Mouse (Mus musculus): Measurements from ENCODE around the gene Dnah2. TPM values are rescaled to one million over a fixed set of nuclear protein-coding genes. Genes with fewer than 3 reads are reported as not detected.
"Not testable (repeated sequence)": the region's sequence is repeated elsewhere in the genome, so short reads cannot be mapped to it uniquely, and the experiment has no call there.

Gene Dnah2
- total RNA-seq, 2 experiments from 2014 or later, result not detected

DNA sequence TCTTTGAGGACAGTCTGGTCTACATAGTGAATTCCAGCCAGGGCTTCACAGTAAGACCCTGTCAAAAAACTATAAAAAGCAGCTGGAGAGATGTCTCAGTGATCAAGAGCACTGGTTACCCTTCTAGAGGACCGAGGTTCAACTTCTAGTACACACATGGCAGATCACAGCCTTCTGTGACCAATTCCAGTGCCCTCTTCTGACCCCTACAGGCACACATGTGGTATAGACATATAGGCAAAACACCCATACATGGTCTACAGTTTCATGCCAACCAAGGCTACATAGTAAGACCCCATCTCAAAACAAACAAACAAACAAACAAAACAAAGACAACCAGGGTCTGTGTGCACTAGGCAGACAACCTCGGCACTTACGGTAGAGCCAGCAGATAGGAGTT is 26.3 kb upstream of the Dnah2 start:
- ATAC-seq (replicated peaks; ENCODE audit: low FRiP score, poor library complexity, severe bottlenecking), result 0 out of 2 replicates have a peak, but pooled peaks have one; percentile 31

DNA sequence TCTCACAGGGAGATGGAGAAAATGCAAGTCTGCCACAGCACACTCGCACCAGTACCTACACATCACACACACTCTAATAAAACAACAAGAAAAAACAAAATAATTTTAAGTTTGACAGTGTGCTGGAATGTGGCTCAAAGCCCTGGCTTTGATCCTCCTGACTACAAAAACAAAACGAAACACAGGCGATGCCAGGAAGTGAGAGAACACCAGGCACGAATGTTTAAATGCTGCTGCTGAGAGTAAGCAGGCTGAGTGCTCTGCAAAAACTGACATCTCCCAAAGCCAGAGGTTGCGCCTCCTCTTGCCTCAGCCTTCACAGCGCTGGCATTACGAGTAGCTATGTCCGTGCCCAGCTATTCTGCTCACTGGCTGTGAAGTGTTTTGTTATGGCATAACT is 16.2 kb upstream of the Dnah2 start:
- no peak for ATAC-seq (replicated peaks; ENCODE audit: low FRiP score, poor library complexity, severe bottlenecking)

DNA sequence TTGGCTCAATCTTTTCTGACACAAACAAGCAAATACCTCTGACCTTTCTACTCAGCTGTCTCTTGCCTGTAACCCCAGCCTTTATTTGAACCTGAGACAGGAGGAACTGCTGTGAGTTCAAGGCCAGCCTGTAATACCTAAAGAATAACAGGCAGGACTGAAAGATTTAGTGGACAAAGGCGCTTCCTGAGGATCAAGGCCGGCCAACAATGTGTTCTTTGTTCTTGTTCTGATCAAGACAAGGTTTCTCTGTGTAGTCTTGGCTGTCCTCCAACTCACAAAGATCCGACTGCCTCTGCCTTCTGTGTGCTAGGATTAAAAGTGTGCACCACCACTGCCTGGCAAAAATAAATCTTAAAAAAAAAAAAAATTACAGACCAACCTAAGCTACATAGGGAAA is 15.5 kb upstream of the Dnah2 start:
- ATAC-seq (replicated peaks; ENCODE audit: low FRiP score, poor library complexity, severe bottlenecking), result no peak

DNA sequence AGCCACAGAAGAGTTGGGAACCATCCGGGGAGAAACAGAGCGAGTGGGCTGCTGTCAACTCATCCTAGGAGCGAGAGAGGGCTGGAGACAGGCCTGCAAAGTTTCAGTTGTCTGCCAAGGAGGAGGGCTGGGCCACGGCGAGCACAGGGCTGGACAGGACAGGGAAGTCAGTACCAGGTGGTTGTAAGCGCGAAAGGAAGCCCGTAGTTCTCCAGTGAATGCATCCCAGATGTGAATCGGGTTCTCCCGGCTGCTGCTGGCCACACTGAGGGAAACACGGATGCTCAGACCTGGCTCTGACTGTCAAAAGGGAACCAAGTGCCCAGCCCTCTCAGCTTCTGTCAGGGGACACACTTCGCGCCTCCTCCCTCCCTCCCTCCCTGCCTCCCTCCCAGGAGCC is 14.5 kb upstream of the Dnah2 start:
- no peak for ATAC-seq (replicated peaks; ENCODE audit: low FRiP score, poor library complexity, severe bottlenecking)

DNA sequence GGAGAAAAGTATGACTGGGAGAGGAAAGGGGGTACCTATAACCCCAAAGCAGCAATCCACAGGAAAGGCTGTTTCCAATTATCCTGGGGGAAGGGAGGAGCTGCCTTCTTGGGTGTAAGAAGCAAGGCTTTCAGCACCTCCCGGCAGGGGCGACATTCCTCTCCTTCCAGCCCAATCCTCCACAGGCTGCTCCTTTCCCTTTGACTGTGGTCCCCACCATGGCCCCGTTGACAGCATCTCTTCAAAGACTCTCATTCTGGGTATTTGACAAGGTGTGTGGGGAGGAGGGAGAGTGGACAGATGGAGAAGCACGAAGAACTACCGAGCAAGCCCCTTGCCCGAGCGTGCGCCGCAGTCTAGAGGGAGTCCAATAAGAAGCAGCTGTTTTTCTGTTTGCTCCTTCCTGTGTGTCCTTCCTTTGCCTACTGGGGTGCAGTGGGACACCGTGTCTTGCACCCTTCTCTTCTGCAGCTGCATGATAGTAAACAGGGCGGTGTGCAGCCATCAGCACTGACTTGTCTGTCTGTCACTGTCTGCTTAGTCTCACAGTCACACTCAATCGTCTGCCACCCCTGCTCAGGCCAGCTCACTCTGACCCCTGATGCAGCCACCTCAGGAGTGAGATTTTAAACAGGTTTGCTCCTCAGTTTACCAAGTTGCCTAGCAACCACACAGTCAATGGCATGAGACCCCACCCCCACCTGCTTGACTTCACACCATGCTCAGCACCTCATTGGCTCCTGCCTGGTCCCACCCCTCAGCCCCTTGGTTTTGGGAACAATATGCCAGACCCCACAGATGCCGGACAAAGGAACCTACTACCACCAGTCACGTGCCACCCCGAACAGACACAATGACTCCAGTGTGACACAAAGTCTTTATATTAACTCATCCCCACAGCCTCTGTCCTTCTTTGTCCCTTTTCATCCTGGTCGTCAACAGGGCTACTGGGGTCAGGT is 12.3 kb upstream of the Dnah2 start:
- no peak for ATAC-seq (replicated peaks; ENCODE audit: low FRiP score, poor library complexity, severe bottlenecking)

DNA sequence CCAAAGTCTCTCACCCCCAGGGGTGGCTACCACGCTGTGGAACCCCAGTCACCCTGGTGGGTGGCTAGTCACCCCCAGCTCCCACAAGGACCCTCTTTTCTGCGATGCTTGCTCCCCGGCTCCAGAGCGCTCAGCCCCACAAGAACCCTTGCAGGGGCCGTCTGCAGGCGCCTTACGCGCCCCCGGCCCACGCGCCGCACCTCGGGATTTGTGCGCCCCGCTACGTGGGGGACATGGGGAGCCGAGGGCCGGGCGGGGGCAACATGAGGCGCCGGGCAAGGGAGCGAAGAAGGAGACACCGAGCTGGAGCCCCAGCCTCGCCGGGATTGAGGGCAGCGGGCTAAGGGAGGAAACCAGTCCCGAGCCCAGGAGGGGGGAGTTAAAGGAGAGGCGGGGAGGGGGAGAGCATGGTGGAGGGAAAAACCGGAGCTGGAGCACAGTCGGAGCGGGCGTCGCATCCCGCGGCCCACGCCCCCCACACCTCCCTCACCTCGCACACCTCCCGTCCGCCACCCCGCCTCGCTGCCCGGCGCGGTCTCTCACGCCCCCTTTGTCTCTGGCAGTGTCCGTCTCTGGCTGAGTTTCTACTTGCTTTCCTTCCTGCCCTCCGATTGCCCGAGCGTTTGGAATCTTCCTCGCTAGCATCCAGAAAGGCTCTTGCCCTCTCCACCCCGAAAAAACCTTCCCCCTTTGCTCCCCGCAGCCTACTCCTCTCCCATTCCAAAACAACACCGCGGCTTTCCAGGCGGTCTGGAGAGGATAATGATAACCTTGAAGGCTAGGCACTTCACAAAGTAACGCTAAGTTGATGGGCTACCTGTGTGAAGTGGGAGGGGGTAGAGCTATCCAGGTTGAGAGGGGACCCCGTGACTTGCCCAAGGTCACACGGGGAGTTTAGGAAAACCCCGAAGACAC is 11.2 kb upstream of the Dnah2 start, which contains the start of gene Efnb3:
Gene Efnb3 (minus strand): TSS at position 355 of the 915 bp plus-strand sequence.
- ATAC-seq (replicated peaks; ENCODE audit: low FRiP score, poor library complexity, severe bottlenecking), result no peak

DNA sequence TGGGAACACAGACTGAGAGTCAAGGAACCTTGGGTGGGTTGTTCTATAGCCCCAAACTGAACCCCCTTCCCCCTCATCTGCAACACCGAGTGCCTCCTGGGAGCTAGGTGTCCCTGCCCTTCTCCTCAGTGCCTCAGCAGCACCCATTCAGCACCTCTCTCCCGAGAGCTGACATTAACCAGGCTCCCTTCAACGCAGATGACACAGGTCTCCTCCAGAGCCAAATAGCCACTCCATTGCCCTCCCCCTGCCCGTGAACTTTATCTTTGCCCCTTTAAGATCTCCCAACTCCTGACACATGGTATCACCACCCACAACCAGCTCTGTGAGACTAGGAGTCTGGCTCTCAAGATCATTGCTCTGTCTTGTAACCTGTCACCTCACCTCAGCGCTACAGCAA is 10.3 kb upstream of the Dnah2 start:
- no peak for ATAC-seq (replicated peaks; ENCODE audit: low FRiP score, poor library complexity, severe bottlenecking)

DNA sequence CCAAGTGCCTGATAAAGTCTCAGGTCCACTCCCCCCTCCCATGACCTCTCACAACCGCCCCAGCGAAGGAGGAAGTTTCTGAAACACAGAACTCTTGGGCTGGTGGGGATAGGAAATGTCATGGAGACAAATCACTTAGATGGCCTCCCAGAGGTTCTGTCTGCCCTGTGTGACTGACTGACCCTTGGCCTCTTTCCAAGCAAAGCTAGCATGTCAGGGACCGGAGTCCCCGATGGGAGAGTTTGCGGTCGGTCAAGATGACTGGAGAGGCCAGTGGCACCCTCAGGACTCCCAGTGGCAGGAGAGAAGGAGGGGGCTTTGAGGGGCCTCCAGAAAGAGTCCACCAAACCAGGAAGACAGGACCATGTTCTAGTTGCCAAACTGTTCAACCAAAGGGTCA is 9.8 kb upstream of the Dnah2 start:
- no peak for ATAC-seq (replicated peaks; ENCODE audit: low FRiP score, poor library complexity, severe bottlenecking)

DNA sequence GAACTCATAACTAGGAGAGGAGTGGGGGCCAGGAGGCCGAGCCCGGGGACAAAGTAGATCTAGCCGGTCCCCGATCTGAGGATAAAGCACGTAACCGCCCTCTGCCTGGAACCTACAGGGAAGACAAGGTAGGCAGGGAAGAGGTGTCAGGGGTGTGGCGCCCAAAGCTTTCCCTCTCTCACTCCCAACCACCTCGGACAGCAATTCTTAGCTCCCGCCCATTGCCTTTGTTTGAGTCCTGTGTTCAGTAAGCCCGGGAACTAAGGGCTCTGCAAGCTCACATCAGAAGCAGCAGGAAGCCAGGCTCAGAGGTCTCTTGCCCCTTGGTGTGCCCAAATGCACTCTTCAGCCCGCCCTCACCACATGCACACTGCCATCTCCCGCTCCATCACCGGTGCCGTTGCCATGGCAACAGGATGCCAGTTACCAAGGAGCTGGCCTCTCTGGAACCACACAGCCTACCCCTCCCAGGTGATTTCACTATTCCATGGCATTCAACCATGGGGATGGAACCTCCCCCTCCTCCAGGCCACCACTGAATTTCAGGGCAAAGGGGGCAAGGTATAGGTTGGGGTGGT is 8.6 kb upstream of the Dnah2 start:
- ATAC-seq (replicated peaks; ENCODE audit: low FRiP score, poor library complexity, severe bottlenecking), result no peak

DNA sequence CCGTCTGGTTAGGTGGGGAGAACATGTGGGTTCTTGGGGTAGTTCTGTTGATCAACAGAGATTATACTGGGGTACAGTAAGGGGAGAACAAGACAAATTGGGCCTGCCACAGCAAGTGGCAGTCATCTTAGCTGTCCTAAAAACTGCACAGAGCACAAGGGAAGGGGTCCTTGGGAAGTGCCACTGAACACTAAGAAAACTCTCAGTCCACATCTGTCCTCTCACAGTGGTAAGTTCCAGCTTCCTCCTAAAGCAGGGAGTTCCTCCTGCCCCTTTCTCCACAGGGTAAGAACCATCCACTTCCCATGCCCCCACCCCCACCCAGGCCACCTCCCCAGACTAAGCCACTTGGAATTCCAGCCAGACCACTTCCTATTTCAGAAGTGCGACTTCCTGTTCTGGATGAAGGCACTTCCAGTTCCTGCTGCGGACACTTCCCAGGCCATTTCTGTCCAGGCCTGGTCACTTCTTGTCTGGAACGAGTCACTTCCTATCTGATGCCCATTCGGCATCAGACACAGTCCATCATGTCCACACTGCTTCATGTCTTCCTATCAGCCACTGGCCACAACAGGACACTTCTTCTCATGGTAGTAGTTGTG is 5.7 kb upstream of the Dnah2 start:
- ATAC-seq (replicated peaks; ENCODE audit: low FRiP score, poor library complexity, severe bottlenecking), result no peak

DNA sequence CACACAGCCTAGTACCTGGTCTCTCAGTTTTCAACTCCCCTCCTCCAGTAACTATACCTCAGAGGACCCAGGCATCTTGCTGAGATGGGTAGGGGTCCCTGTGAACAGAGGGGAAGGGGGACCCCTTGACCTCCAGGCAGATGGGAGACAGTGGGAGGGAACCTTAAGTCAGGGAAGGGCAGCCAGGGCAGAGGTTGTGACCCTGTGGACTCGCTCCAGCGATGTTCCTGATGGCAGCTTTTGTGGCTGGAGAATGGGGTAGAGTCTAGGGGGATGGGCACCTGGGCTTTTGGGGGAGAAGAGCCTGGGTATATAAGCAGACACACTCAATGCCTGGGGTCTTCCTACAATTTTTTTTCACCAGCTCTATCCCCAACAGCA is 4.4 kb upstream of the Dnah2 start:
- ATAC-seq (replicated peaks; ENCODE audit: low FRiP score, poor library complexity, severe bottlenecking), result no peak

DNA sequence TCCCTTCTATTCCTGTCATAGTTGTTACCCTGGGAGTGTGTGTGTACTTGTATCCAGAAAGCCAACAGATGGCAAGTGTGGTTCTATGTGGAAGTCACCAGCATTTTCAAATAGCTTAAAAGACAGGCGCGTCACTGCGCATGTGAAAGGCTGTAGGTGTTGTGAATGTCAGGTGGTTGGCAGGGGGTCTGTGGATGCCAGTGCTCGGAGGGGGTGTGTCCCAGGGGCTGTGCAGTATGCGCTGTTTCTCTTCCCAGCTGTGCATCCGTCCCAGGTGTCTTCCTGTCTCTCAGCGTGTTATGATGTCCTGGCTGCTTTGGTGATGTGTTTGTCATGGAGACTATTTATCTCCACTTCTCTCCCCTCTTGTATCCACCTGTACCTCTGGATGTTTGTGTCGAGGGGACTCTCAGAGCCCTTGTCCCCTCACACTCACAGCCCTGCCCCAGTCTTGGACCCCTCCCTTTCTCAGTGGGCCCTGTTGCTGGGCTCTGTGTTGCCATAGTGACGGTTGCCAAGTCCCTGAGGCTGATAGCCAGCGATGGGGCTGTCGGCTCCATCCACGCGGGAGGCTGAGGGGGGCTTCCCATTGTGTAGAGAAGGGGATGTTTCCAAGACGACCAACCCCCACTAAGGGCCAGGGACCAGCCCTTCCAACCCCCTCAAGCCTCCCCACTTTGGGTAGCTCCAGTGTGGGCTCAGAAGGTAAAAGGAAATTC is 3.9 kb upstream of the Dnah2 start:
- ATAC-seq (replicated peaks; ENCODE audit: low FRiP score, poor library complexity, severe bottlenecking), result no peak

DNA sequence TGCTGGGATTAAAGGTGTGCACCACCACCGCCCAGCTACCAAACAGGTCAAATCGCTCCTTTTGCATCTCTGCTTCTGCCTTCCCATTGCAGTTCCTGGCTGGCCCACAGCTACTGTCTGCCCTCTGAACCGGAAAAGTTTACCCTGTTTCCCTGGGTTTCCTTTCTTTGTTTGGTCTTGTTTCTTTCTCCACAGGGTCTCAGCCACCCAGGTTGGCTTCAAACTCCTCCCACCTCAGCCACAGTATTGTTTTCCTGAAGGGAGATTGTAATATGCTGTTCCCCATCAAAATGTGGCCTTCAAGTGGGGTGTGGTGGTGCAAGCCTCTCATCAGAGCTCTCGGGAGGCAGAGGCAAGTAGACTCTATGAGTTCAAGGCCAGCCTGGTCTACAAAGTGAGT is 2.4 kb upstream of the Dnah2 start:
- ATAC-seq (replicated peaks; ENCODE audit: low FRiP score, poor library complexity, severe bottlenecking), result no peak

DNA sequence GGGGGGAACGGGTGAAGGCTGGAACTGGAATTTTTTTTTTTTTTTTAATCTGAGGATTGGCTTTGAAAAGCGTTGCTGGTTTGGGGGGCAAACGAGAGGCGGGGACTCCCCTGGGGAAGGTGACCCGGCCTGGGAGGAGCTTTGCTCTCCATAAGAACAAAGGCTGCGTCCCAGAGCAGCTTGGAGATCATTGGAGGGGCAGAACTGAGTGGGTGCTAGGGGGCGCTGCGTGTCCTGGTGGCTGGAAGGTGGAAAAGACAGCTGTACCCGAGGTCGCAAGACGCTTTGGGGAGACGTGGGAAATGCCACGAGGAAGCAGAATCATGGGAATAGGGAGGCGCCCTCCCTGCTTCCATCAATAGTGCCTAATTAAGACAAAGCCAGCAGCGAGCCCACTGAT is 1.8 kb downstream of the Dnah2 start:
- ATAC-seq (replicated peaks; ENCODE audit: low FRiP score, poor library complexity, severe bottlenecking), result no peak

DNA sequence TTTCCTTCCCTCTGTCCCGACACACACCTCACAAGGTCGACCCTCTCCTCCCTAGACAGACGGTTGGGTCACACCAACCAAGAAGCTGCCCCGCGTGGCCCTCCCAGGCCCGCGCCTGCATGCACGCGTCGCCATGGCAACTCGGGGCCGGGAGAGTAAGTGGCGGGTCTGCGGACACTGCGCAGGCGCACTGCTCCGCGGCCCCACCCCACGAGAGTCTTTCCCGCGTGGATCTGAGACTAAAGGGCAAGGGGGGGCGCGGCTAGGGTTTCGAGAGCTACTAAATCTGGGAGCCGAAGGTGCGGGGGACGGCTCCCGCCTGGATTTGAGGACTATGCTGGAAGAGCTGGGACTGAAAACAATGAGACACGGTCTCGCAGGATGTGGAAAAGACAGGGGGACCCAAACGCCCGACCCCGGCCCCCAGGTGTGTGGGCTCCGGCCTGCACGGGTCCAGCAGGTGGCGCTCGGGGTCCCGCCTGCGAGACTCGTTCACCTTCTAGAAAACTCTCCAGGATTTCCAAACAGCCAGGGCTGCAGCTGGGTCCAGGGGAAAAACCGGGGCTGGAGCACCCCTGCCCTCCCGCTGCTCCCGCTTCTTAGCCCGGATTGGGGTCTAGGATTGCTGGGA is 2.4 kb downstream of the Dnah2 start:
- 0 out of 2 replicates have a peak, but pooled peaks have one; percentile 15 for ATAC-seq (replicated peaks; ENCODE audit: low FRiP score, poor library complexity, severe bottlenecking)

DNA sequence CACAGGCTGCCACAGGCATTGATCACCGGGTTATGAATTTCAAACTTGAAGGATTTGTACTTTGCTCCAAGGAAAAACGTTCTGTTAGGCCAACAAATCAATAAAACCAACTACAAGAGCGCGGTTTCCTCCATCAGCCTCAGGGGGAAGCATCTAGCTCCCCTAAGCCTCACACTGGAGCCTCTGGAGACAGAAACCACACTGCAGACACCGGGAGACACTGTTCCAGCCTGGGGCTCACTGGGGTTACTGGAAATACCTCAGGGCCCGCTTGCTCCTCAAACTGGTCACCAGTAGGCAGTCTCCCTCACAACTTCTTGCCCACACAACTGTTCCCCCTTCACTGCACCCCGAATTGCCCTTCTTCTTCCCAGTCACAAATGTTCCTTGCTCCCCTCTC is 3.0 kb downstream of the Dnah2 start:
- no peak for ATAC-seq (replicated peaks; ENCODE audit: low FRiP score, poor library complexity, severe bottlenecking)

DNA sequence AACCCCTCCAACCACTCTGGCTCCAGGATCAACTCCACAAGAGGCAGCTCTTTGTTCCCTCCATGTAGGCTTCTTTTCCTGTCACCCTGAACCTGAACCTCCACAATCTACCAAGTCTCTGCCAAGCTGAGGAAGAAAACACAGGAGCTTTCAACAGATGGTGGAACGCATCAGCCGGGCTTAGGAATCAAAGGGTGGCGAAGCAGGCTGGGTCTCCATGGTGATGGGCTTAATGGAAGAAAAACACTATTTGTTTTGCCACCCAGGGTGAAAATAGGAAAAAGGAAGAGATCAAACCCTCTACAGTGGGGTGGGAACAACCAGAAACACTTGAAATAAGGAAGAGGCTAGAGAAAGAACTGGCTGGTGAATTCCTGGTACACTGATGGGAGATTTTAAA is 5.3 kb downstream of the Dnah2 start:
- no peak for ATAC-seq (replicated peaks; ENCODE audit: low FRiP score, poor library complexity, severe bottlenecking)

DNA sequence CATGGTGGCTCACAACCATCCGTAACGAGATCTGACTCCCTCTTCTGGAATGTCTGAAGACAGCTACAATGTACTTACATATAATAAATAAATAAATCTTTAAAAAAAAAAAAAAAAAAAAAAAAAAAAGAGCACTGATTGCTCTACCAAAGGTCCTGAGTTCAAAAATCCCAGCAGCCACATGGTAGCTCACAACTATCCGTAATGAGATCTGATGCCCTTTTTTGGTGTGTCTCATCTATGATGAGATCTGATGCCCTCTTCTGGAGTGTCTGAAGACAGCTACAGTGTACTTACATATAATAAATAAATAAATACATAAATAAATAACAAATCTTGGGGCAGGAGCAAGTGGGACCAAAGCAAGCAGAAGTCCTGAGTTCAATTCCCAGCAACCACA is 7.2 kb downstream of the Dnah2 start:
- not testable (repeated sequence) for ATAC-seq (replicated peaks; ENCODE audit: low FRiP score, poor library complexity, severe bottlenecking)

DNA sequence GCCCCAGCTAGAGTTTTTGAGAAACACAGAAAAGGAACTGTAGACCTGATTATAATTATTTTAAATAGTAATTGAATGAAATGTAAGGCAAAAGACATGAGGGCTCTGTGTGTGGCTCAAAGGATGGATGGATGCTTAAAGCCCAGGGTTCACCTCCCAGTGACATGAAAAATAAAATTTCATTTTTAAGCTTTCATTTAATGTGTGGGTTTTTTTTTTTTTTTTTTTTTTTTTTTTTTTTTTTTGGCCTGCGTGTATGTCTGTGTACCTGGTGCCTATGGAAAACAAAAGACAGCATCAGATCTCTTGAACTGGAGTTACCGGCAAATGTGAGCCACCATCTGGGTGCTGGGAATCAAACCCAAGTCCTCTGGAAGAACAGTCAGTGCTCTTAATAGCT is 8.2 kb downstream of the Dnah2 start:
- ATAC-seq (replicated peaks; ENCODE audit: low FRiP score, poor library complexity, severe bottlenecking), result no peak

Measured in erythroblast, adult 5-6 weeks (primary cell).